Mouse (Mus musculus) heart, postnatal 0 days (tissue): ENCODE results near the gene Rmdn3. TPM values are rescaled to one million over a fixed set of nuclear protein-coding genes. Genes with fewer than 3 reads are reported as not detected.

Source experiments
- ATAC-seq: fragments of 200-750 bp; cut with Nextera tagmentation; 2 replicates; pipeline ENCODE4 v1.8.0; 2017; ENCODE audit warnings: low read depth, moderate number of reproducible peaks, moderate library complexity; ENCODE audit not compliant: insufficient read depth
- DNase-seq: peaks from one replicate; pipeline ENCODE4 v3.0.0-alpha.2; 2016; ENCODE audit warnings: low spot score
- H3K27ac ChIP-seq: fragments of 300-500 bp; sonication (generic); 2 replicates; pipeline ENCODE4 v1.5.1; 2014; ENCODE audit warnings: low read depth, mild to moderate bottlenecking
- H3K27me3 ChIP-seq: fragments of 300-500 bp; sonication (generic); 2 replicates; pipeline ENCODE4 v1.6.1; 2014; ENCODE audit warnings: low read length, mixed read lengths; ENCODE audit not compliant: control insufficient read depth, insufficient read depth
- H3K36me3 ChIP-seq: fragments of 300-500 bp; sonication (generic); replicated peaks from 2 replicates; pipeline ENCODE4 v1.6.1; 2014; ENCODE audit warnings: low read length, mixed read lengths; ENCODE audit not compliant: control insufficient read depth, insufficient read depth
- H3K4me1 ChIP-seq: fragments of 300-500 bp; sonication (generic); 2 replicates; pipeline ENCODE4 v1.6.1; 2014; ENCODE audit warnings: antibody characterized with exemption; ENCODE audit not compliant: control insufficient read depth, insufficient read depth
- H3K4me2 ChIP-seq: fragments of 300-500 bp; sonication (generic); 2 replicates; pipeline ENCODE4 v1.6.1; 2014; ENCODE audit warnings: low read depth, mild to moderate bottlenecking, low read length, moderate library complexity
- H3K4me3 ChIP-seq: fragments of 300-500 bp; sonication (generic); 2 replicates; pipeline ENCODE4 v1.5.1; 2014; ENCODE audit warnings: low read depth, low read length
- H3K9ac ChIP-seq: fragments of 300-500 bp; sonication (generic); replicated peaks from 2 replicates; pipeline ENCODE4 v1.6.1; 2014; ENCODE audit warnings: low read depth, low read length, mixed read lengths
- H3K9me3 ChIP-seq: fragments of 300-500 bp; sonication (generic); replicated peaks from 2 replicates; pipeline ENCODE4 v1.6.1; 2016; ENCODE audit warnings: low read length; ENCODE audit not compliant: control insufficient read depth
- CTCF ChIP-seq: IDR thresholded peaks from 2 replicates; pipeline ENCODE4 v1.5.1; 2016; ENCODE audit warnings: antibody characterized with exemption, control low read depth, low read depth
- EP300 ChIP-seq: IDR thresholded peaks from 2 replicates; pipeline ENCODE4 v1.6.1; 2016; ENCODE audit warnings: antibody characterized with exemption, low read depth
- WGBS: fragments of 180-500 bp; shearing (Covaris S2); extraction: QIAGEN DNeasy Blood & Tissue Kit; methylation state at CpG from one replicate; pipeline ENCODE4 v1.1.7; 2014; 5-methylcytosine and 5-hydroxymethylcytosine counted together
- polyA plus RNA-seq: library from polyadenylated mRNA; unstranded; fragments of >200 nt; fragmentation: Nextera tagmentation; extraction: Ambion mirVana; gene quantifications from 2 replicates; pipeline ENCODE4 v1.2.1, GENCODE M21; 2015
- total RNA-seq: library from RNA; depleted of rRNA; stranded (reverse); fragments of >200 nt; gene quantifications from 2 replicates; pipeline ENCODE4 v1.2.3, GENCODE M21; 2014; ENCODE audit warnings: low replicate concordance

The Rmdn3 gene
- total and polyA plus RNA-seq, 2 experiments from 2014 or later = 14.4 to 17.0 TPM

DNA sequence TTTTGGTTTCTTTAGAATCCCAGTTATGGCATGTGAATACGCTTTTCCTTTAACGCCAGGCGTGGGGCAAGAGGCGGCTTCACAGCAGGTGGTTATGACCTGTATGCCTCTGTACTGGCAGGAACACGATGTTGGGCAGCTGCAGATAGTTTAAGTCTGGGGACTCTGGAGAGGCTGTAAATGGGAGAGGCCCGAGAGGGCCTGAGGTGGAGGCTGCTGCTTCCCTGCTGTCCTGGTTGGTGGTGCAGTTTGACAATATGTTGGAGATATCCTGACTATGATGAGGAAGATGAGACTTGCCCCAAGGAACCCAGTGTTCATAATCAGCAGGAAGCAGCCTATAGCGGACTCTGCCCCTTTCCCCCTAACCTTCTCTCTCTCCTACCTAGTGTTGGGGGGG lies 26.1 kb upstream of the Rmdn3 start:
- no peaks in the 10 kb centered on the region for H3K4me1 ChIP-seq
- no peak for ATAC-seq
- WGBS = 84% methylated on average over 7 of the region's 7 CpGs

DNA sequence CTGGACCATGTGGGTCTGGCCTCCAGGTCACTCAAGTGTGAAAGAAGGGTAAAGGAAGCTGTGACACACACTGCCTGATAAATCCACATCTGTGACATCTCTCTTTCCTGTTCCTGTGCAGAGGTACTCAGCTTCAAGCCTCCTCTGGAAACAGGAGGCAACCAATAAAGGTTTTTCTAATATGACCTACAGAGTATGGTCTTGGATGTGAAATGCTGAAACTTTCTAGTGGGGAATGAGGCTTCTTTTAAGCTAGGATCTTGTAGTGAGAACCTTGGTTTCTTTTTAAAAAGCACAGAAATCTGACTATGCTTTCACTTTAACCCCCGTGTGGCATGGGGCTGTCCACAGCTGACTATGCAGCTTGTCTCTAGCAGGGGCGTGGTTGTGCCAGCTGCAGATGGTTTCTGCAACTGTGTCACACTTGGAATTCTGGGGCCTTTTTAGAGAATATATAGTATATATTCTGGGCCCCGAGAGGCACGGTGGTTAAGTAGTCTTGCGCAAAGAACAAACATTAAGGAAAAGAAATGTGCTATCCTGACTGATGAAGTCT lies 20.6 kb upstream of the Rmdn3 start:
- no peak for DNase-seq
- no peak for ATAC-seq
- Histone ChIP-seq H3K4me1 (peaks cover 10% of the 10 kb centered on the region; the same call in 1 of the 2 replicates), H3K4me2 (no peak overlapping the region), H3K9ac (no peak overlapping the region), H3K4me3 (no peak overlapping the region), H3K36me3 (peaks cover 9% of the 10 kb centered on the region; the same call in 1 of the 2 replicates), H3K27me3 (no peaks in the 10 kb centered on the region), H3K9me3 (no peaks in the 10 kb centered on the region), H3K27ac (no peak overlapping the region)
- 89% methylated on average over 5 of the region's 5 CpGs for WGBS
- no peak for TF ChIP-seq CTCF
- no peak for TF ChIP-seq EP300

More for the DNA sequence above, 26.1 kb upstream of the Rmdn3 start:
- Histone ChIP-seq H3K27me3 (no peaks in the 10 kb centered on the region), H3K36me3 (peaks cover 18% of the 10 kb centered on the region), H3K9ac (no peak overlapping the region), H3K4me2 (no peak overlapping the region), H3K4me3 (no peak overlapping the region), H3K9me3 (no peaks in the 10 kb centered on the region), H3K27ac (no peak overlapping the region)
- TF ChIP-seq CTCF (no peak), EP300 (no peak)
- no peak for DNase-seq

DNA sequence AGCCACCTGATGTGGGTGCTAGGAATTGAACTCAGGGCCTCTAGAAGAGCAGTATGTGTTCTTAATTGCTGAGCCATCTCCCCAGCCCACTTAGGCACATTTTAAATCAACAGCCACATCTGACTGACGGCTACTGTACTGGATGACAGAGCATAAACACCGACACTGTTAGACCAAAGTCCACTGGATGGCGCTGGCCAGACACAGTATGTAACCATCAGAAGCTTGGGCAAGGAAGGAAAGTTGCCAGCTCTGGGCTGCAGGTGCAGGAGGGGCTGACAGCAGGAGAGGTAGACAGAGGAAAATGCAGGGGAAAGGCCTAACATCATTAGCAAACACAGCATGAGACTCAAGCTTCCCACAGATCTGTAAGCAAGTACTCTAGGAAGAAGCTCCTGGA lies 19.9 kb upstream of the Rmdn3 start:
- H3K4me3 ChIP-seq = no peak overlapping the region
- DNase-seq (no peak), ATAC-seq (no peak)
- H3K9ac ChIP-seq = no peak overlapping the region
- H3K27ac ChIP-seq = no peak overlapping the region
- H3K9me3 ChIP-seq = no peaks in the 10 kb centered on the region
- H3K36me3 ChIP-seq = peaks cover 9% of the 10 kb centered on the region; the same call in 1 of the 2 replicates
- TF ChIP-seq EP300 = no peak
- no peak for TF ChIP-seq CTCF
- H3K4me1 ChIP-seq = peaks cover 10% of the 10 kb centered on the region; the same call in 1 of the 2 replicates
- H3K4me2 ChIP-seq = no peak overlapping the region
- no peaks in the 10 kb centered on the region for H3K27me3 ChIP-seq
- WGBS = 67% methylated on average over 3 of the region's 3 CpGs

DNA sequence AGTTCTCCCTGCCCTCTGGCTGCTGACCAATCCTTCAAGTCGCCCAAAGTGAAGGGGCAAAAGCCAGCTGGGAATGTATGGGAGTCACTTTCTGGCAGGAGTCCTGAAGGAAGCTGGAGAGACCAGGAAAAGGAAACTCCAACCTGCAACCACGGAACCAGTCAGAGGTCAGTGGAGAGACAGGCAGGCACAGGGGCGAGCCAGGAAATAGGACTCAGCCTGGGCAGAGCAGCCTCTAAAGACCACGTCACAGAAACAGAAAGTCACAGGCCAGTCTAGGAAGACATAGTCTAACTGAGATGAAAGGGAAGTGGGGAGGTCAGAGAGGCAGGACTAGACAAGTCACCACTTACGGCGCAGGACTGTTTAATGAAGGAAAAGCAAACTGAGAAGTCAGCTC lies 18.8 kb upstream of the Rmdn3 start:
- Histone ChIP-seq H3K4me2 (no peak overlapping the region), H3K4me3 (no peak overlapping the region), H3K9ac (no peak overlapping the region), H3K9me3 (no peaks in the 10 kb centered on the region), H3K4me1 (peaks cover 10% of the 10 kb centered on the region; the same call in 1 of the 2 replicates), H3K27ac (no peak overlapping the region), H3K36me3 (peaks cover 6% of the 10 kb centered on the region; the same call in 1 of the 2 replicates), H3K27me3 (no peaks in the 10 kb centered on the region)
- TF ChIP-seq EP300 = no peak
- TF ChIP-seq CTCF = no peak
- no peak for ATAC-seq
- WGBS = 53% methylated on average over 6 of the region's 6 CpGs
- DNase-seq = no peak

DNA sequence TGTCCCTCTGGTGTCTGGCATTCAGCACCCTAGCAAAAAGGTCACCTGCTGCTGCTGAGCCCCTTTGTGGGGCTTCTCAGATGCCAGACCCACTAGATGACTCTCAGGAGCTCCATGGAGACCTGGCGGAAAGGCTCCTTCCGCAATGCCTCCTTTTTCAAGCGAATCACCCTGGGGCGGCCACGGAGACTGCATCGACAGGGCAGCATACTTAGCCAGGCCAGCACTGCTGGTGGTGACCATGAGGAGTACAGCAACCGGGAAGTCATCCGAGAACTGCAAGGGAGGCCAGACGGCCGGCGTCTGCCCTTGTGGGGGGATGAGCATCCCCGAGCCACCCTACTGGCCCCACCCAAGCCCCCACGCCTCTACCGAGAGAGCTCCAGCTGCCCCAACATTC lies 18.0 kb upstream of the Rmdn3 start:
- Histone ChIP-seq H3K9me3 (no peaks in the 10 kb centered on the region), H3K4me1 (peaks cover 10% of the 10 kb centered on the region; the same call in 1 of the 2 replicates), H3K9ac (no peak overlapping the region), H3K27me3 (no peaks in the 10 kb centered on the region), H3K4me2 (no peak overlapping the region), H3K36me3 (no peaks in the 10 kb centered on the region; the same call in 1 of the 2 replicates), H3K4me3 (no peak overlapping the region), H3K27ac (no peak overlapping the region)
- ATAC-seq (no peak), DNase-seq (no peak)
- 64% methylated on average over 14 of the region's 14 CpGs for WGBS
- no peak for TF ChIP-seq EP300
- TF ChIP-seq CTCF = no peak
